Mouse (Mus musculus): ENCODE results near the gene Cfap97d1. TPM values are rescaled to one million over a fixed set of nuclear protein-coding genes. Genes with fewer than 3 reads are reported as not detected.

Gene Cfap97d1
- polyA plus RNA-seq, 1 experiment from 2014 or later, result not detected

GRCm38 (mm10) chr11:101966965-101967614 is 17.0 kb upstream of the Cfap97d1 start, which contains the start of gene Sost:
Gene Sost, minus strand, starts transcription at chr11:101967015.
- 18% methylated on average over 9 of the region's 10 CpGs for WGBS
- H3K27ac ChIP-seq (replicated peaks; ENCODE audit: low read depth, low read length), result no peak within 1 kb of the TSS

GRCm38 (mm10) chr11:101968311-101968710 is 15.8 kb upstream of the Cfap97d1 start:
- Histone ChIP-seq H3K27me3 (ENCODE audit: control insufficient read depth, insufficient read depth, low read length) (peaks cover 26% of the 10 kb centered on the region), H3K27ac (replicated peaks; ENCODE audit: low read depth, low read length) (no peak overlapping the region), H3K9me3 (replicated peaks; ENCODE audit: control insufficient read depth, low read length) (no peaks in the 10 kb centered on the region), H3K4me3 (ENCODE audit: low read depth, low read length) (no peak overlapping the region), H3K9ac (replicated peaks; ENCODE audit: low read length) (no peak overlapping the region), H3K4me1 (ENCODE audit: control insufficient read depth, insufficient read depth, low read length) (peaks cover 8% of the 10 kb centered on the region; the same call in 1 of the 2 replicates), H3K4me2 (ENCODE audit: low read depth, low read length) (no peak overlapping the region), H3K36me3 (replicated peaks; ENCODE audit: control insufficient read depth, insufficient read depth, low read depth, low read length) (no peaks in the 10 kb centered on the region)
- 12% methylated on average over 7 of the region's 7 CpGs for WGBS
- ATAC-seq (replicated peaks; ENCODE audit: insufficient number of reproducible peaks, low FRiP score, low TSS enrichment, low read depth), result no peak
- peak; percentile 12 for DNase-seq (ENCODE audit: low spot score)

More at GRCm38 (mm10) chr11:101966965-101967614, 17.0 kb upstream of the Cfap97d1 start, which contains the start of gene Sost:
- no peak within 1 kb of the TSS for H3K4me3 ChIP-seq (ENCODE audit: low read depth, low read length)
- no peaks in the 10 kb centered on the region for H3K36me3 ChIP-seq (replicated peaks; ENCODE audit: control insufficient read depth, insufficient read depth, low read depth, low read length)
- peaks cover 8% of the 10 kb centered on the region; the same call in 1 of the 2 replicates for H3K4me1 ChIP-seq (ENCODE audit: control insufficient read depth, insufficient read depth, low read length)
- H3K9ac ChIP-seq (replicated peaks; ENCODE audit: low read length), result no peak within 1 kb of the TSS
- ATAC-seq (replicated peaks; ENCODE audit: insufficient number of reproducible peaks, low FRiP score, low TSS enrichment, low read depth), result no peak
- no peaks in the 10 kb centered on the region for H3K9me3 ChIP-seq (replicated peaks; ENCODE audit: control insufficient read depth, low read length)
- DNase-seq (ENCODE audit: low spot score), result no peak
- H3K4me2 ChIP-seq (ENCODE audit: low read depth, low read length), result no peak within 1 kb of the TSS
- peaks cover 31% of the 10 kb centered on the region for H3K27me3 ChIP-seq (ENCODE audit: control insufficient read depth, insufficient read depth, low read length)

GRCm38 (mm10) chr11:101968791-101969190 is 15.3 kb upstream of the Cfap97d1 start:
- WGBS, result 0% methylated on average over 5 of the region's 5 CpGs
- DNase-seq (ENCODE audit: low spot score), result peak; percentile 91
- no peak overlapping the region for H3K27ac ChIP-seq (replicated peaks; ENCODE audit: low read depth, low read length)
- no peaks in the 10 kb centered on the region for H3K9me3 ChIP-seq (replicated peaks; ENCODE audit: control insufficient read depth, low read length)
- no peak for ATAC-seq (replicated peaks; ENCODE audit: insufficient number of reproducible peaks, low FRiP score, low TSS enrichment, low read depth)
- peaks cover 21% of the 10 kb centered on the region for H3K27me3 ChIP-seq (ENCODE audit: control insufficient read depth, insufficient read depth, low read length)
- H3K4me2 ChIP-seq (ENCODE audit: low read depth, low read length), result no peak overlapping the region
- H3K36me3 ChIP-seq (replicated peaks; ENCODE audit: control insufficient read depth, insufficient read depth, low read depth, low read length), result no peaks in the 10 kb centered on the region
- no peak overlapping the region for H3K4me3 ChIP-seq (ENCODE audit: low read depth, low read length)
- no peak overlapping the region for H3K9ac ChIP-seq (replicated peaks; ENCODE audit: low read length)
- peaks cover 4% of the 10 kb centered on the region; the same call in 1 of the 2 replicates for H3K4me1 ChIP-seq (ENCODE audit: control insufficient read depth, insufficient read depth, low read length)

- 82% methylated on average over 13 of the region's 13 CpGs for WGBS
- Histone ChIP-seq H3K9ac (replicated peaks; ENCODE audit: low read length) (no peak overlapping the region), H3K27me3 (ENCODE audit: control insufficient read depth, insufficient read depth, low read length) (peaks cover 12% of the 10 kb centered on the region), H3K4me3 (ENCODE audit: low read depth, low read length) (no peak overlapping the region), H3K9me3 (replicated peaks; ENCODE audit: control insufficient read depth, low read length) (no peaks in the 10 kb centered on the region), H3K4me1 (ENCODE audit: control insufficient read depth, insufficient read depth, low read length) (peaks cover 2% of the 10 kb centered on the region; the same call in 1 of the 2 replicates), H3K27ac (replicated peaks; ENCODE audit: low read depth, low read length) (no peak overlapping the region), H3K36me3 (replicated peaks; ENCODE audit: control insufficient read depth, insufficient read depth, low read depth, low read length) (no peaks in the 10 kb centered on the region), H3K4me2 (ENCODE audit: low read depth, low read length) (no peak overlapping the region)
- DNase-seq (ENCODE audit: low spot score) (no peak), ATAC-seq (replicated peaks; ENCODE audit: insufficient number of reproducible peaks, low FRiP score, low TSS enrichment, low read depth) (no peak)
Observed at GRCm38 (mm10) chr11:101969835-101970234, 14.2 kb upstream of the Cfap97d1 start.

- DNase-seq (ENCODE audit: low spot score) (no peak), ATAC-seq (replicated peaks; ENCODE audit: insufficient number of reproducible peaks, low FRiP score, low TSS enrichment, low read depth) (no peak)
- Histone ChIP-seq H3K4me3 (ENCODE audit: low read depth, low read length) (no peak overlapping the region), H3K27ac (replicated peaks; ENCODE audit: low read depth, low read length) (no peak overlapping the region), H3K4me1 (ENCODE audit: control insufficient read depth, insufficient read depth, low read length) (0 out of 2 replicates have a peak, but pooled peaks cover 2% of the 10 kb centered on the region), H3K4me2 (ENCODE audit: low read depth, low read length) (no peak overlapping the region), H3K27me3 (ENCODE audit: control insufficient read depth, insufficient read depth, low read length) (no peaks in the 10 kb centered on the region; the same call in 1 of the 2 replicates), H3K36me3 (replicated peaks; ENCODE audit: control insufficient read depth, insufficient read depth, low read depth, low read length) (no peaks in the 10 kb centered on the region), H3K9ac (replicated peaks; ENCODE audit: low read length) (no peak overlapping the region), H3K9me3 (replicated peaks; ENCODE audit: control insufficient read depth, low read length) (no peaks in the 10 kb centered on the region)
- 42% methylated on average over 3 of the region's 3 CpGs for WGBS
Observed at GRCm38 (mm10) chr11:101971410-101971809, 12.7 kb upstream of the Cfap97d1 start.

- Histone ChIP-seq H3K36me3 (replicated peaks; ENCODE audit: control insufficient read depth, insufficient read depth, low read depth, low read length) (no peaks in the 10 kb centered on the region), H3K27ac (replicated peaks; ENCODE audit: low read depth, low read length) (no peak overlapping the region), H3K4me3 (ENCODE audit: low read depth, low read length) (no peak overlapping the region), H3K9ac (replicated peaks; ENCODE audit: low read length) (no peak overlapping the region), H3K27me3 (ENCODE audit: control insufficient read depth, insufficient read depth, low read length) (no peaks in the 10 kb centered on the region), H3K4me1 (ENCODE audit: control insufficient read depth, insufficient read depth, low read length) (0 out of 2 replicates have a peak, but pooled peaks cover under 1% of the 10 kb centered on the region), H3K9me3 (replicated peaks; ENCODE audit: control insufficient read depth, low read length) (no peaks in the 10 kb centered on the region), H3K4me2 (ENCODE audit: low read depth, low read length) (no peak overlapping the region)
- no peak for DNase-seq (ENCODE audit: low spot score)
- no peak for ATAC-seq (replicated peaks; ENCODE audit: insufficient number of reproducible peaks, low FRiP score, low TSS enrichment, low read depth)
- 75% methylated on average over 3 of the region's 3 CpGs for WGBS
Observed at GRCm38 (mm10) chr11:101972097-101972496, 12.0 kb upstream of the Cfap97d1 start.

DNA sequence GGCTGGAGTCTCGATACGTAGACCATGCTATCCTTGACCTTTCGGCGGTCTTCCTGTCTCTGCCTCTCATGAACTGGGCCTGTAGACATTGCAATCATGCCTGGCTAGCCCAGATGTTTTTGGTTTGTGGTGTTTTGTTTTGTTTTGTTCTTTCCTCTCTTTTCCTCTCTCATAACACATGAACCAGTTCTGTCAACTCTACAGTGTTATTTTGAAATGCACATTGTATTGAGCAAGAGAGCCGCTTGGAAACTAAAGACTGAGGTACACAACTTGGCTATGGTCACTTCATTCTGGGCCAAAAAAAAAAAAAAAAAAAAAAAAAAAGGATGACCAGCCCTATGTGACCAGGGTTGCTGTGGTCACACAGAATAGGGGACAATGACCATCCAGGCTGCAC is 11.4 kb upstream of the Cfap97d1 start:
- WGBS, result 87% methylated on average over 5 of the region's 5 CpGs
- no peak overlapping the region for H3K4me3 ChIP-seq (ENCODE audit: low read depth, low read length)
- no peak overlapping the region for H3K9ac ChIP-seq (replicated peaks; ENCODE audit: low read length)
- H3K27me3 ChIP-seq (ENCODE audit: control insufficient read depth, insufficient read depth, low read length), result no peaks in the 10 kb centered on the region
- ATAC-seq (replicated peaks; ENCODE audit: insufficient number of reproducible peaks, low FRiP score, low TSS enrichment, low read depth) (no peak), DNase-seq (ENCODE audit: low spot score) (no peak)
- H3K9me3 ChIP-seq (replicated peaks; ENCODE audit: control insufficient read depth, low read length), result no peaks in the 10 kb centered on the region
- H3K27ac ChIP-seq (replicated peaks; ENCODE audit: low read depth, low read length), result no peak overlapping the region
- H3K4me2 ChIP-seq (ENCODE audit: low read depth, low read length), result no peak overlapping the region
- no peaks in the 10 kb centered on the region for H3K36me3 ChIP-seq (replicated peaks; ENCODE audit: control insufficient read depth, insufficient read depth, low read depth, low read length)
- no peaks in the 10 kb centered on the region for H3K4me1 ChIP-seq (ENCODE audit: control insufficient read depth, insufficient read depth, low read length)

GRCm38 (mm10) chr11:101973496-101973895 is 10.6 kb upstream of the Cfap97d1 start:
- H3K27ac ChIP-seq (replicated peaks; ENCODE audit: low read depth, low read length), result no peak overlapping the region
- H3K27me3 ChIP-seq (ENCODE audit: control insufficient read depth, insufficient read depth, low read length), result no peaks in the 10 kb centered on the region
- no peaks in the 10 kb centered on the region for H3K4me1 ChIP-seq (ENCODE audit: control insufficient read depth, insufficient read depth, low read length)
- H3K4me3 ChIP-seq (ENCODE audit: low read depth, low read length), result no peak overlapping the region
- whole genome bisulfite sequencing, result 73% methylated on average over 9 of the region's 9 CpGs
- no peak overlapping the region for H3K9ac ChIP-seq (replicated peaks; ENCODE audit: low read length)
- H3K9me3 ChIP-seq (replicated peaks; ENCODE audit: control insufficient read depth, low read length), result no peaks in the 10 kb centered on the region
- no peaks in the 10 kb centered on the region for H3K36me3 ChIP-seq (replicated peaks; ENCODE audit: control insufficient read depth, insufficient read depth, low read depth, low read length)
- ATAC-seq (replicated peaks; ENCODE audit: insufficient number of reproducible peaks, low FRiP score, low TSS enrichment, low read depth), result no peak
- no peak for DNase-seq (ENCODE audit: low spot score)
- no peak overlapping the region for H3K4me2 ChIP-seq (ENCODE audit: low read depth, low read length)

Data from embryonic facial prominence, embryonic 11.5 days (tissue).